Mouse (Mus musculus): ENCODE measurements around the gene Vmn2r109. TPM values are rescaled to one million over a fixed set of nuclear protein-coding genes. Genes with fewer than 3 reads are reported as not detected.

Vmn2r109 gene
- polyA plus RNA-seq (2012; rRNA removed): not detected in 2 replicates

DNA sequence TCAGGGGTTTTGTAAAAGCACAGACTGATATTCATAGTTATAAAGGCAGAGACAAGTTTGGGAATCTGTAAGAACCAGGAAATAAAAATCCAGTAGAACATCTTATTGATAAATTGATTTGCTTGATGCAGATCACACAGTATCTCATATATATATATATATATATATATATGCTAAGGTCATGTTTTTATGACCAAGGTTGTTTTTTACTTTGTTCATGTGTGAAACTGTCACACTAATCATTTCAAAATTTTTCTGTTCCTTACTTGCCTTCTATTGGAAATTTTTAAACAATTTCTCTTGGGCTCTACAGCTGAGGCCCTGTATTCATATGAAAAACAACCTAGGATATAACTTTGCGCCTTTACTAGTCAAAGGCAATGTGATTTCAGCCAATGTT is at the start of gene Vmn2r109:
Vmn2r109 (minus strand) TSS at position 101 of the 400 bp plus-strand sequence.

DNA sequence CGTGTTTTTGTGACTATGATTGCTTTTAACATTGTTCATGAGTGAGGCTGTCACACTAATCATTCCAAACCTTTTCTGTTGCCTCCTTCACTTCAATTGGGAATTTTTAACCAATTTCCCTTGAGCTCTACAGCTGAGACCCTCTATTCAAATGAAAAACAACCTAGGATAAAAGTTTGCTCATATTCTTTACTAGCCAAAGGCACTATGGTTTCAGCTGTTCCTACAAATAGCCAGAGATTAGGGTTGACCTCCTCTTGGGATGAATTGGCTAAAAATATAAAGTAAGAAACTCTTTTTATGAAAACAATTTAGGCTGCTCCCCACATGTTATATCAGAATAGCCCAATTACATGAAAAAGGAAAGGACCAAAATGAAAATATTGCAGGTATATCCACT is 31.8 kb upstream of the Vmn2r109 start, which contains the start of gene Vmn2r110:
Vmn2r110 (minus strand) TSS at position 101 of the 400 bp plus-strand sequence.

DNA sequence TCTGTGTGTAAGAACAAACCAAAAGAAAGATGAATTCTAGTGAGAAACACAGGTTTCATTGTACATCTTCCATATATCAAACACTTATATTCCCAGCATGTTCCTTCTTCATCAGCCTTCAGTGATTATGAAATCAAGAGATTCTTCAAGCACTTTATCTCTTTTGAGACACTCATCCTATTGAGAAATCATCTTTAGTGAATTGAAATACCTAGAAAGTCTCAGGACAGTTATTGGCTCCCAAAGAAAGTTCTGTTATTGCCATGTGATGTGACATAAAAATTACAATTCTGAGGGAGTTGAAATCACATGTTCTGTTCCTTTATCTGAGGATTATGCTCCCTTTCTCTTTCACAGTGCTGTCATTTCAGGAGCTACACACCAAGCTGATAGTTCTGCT is 66.7 kb downstream of the Vmn2r109 start, which contains the start of gene Vmn1r225:
Vmn1r225 (plus strand) TSS at position 301 of the 400 bp plus-strand sequence.

Other genes starting within 250 kb of the Vmn2r109 start
- not detected in 2 replicates for gene Vmn2r107, start 219.5 kb downstream of the Vmn2r109 start, polyA plus RNA-seq (2012; rRNA removed)
- not detected in 2 replicates for gene Vmn1r224, start 150.6 kb downstream of the Vmn2r109 start, polyA plus RNA-seq (2012; rRNA removed)
- gene Vmn2r108, start 83.4 kb downstream of the Vmn2r109 start, polyA plus RNA-seq (2012; rRNA removed): not detected in 2 replicates
- not detected in 2 replicates for gene Vmn1r225, start 66.6 kb downstream of the Vmn2r109 start, polyA plus RNA-seq (2012; rRNA removed)
- gene Vmn2r110, start 31.7 kb upstream of the Vmn2r109 start, polyA plus RNA-seq (2012; rRNA removed): not detected in 2 replicates
- gene Fpr-rs3, start 60.1 kb upstream of the Vmn2r109 start, polyA plus RNA-seq (2012; rRNA removed): not detected in 2 replicates
- not detected in 2 replicates for gene Vmn1r226, start 118.1 kb upstream of the Vmn2r109 start, polyA plus RNA-seq (2012; rRNA removed)
- gene Vmn1r227, start 165.1 kb upstream of the Vmn2r109 start, polyA plus RNA-seq (2012; rRNA removed): not detected in 2 replicates
- gene Vmn1r228, start 221.4 kb upstream of the Vmn2r109 start, polyA plus RNA-seq (2012; rRNA removed): not detected in 2 replicates
- not detected in 2 replicates for gene Vmn1r229, start 246.8 kb upstream of the Vmn2r109 start, polyA plus RNA-seq (2012; rRNA removed)